Mouse (Mus musculus): Measurements from ENCODE around the gene Dtymk. TPM values are rescaled to one million over a fixed set of nuclear protein-coding genes. Genes with fewer than 3 reads are reported as not detected.

Gene Dtymk
- total RNA-seq, 1 experiment = 304 TPM

GRCm38 (mm10) chr1:93823796-93824495 is 22.2 kb upstream of the Dtymk start:
- in situ Hi-C loops (cut with MboI; ENCODE audit: low sequenced_read_pairs in 2 of 2, unreplicated experiment in 2 of 2) = no loop called here
- TF ChIP-seq HCFC1 (IDR thresholded peaks at IDR 0.05; ENCODE audit: borderline replicate concordance, insufficient read depth, low read length) (no peak), ZNF384 (IDR thresholded peaks at IDR 0.05; ENCODE audit: low read depth, low read length) (no peak), MAFK (IDR thresholded peaks at IDR 0.05; ENCODE audit: insufficient read depth, low read depth, low read length) (no peak), CHD2 (IDR thresholded peaks at IDR 0.05; ENCODE audit: low read depth, low read length) (no peak), ZC3H11A (IDR thresholded peaks at IDR 0.05; ENCODE audit: borderline replicate concordance, low read depth, low read length) (no peak)

GRCm38 (mm10) chr1:93818722-93819121 is 17.0 kb upstream of the Dtymk start:
- Histone ChIP-seq H3K9ac (ENCODE audit: insufficient read depth, low read depth, low read length, poor library complexity, severe bottlenecking) (no peak overlapping the region), H3K9me3 (ENCODE audit: control insufficient read depth, insufficient read depth, low read depth, low read length) (no peaks in the 10 kb centered on the region), H3K27ac (ENCODE audit: insufficient read depth, low read depth, low read length, poor library complexity, severe bottlenecking) (peak overlapping the region; percentile 3; the same call in 1 of the 2 replicates), H3K4me3 (ENCODE audit: insufficient read depth in 1 of 2, low read depth in 1 of 2, low read length in 2 of 2, poor library complexity in 1 of 2, severe bottlenecking in 1 of 2) (no peak overlapping the region), H3K4me1 (ENCODE audit: control insufficient read depth in 2 of 2, insufficient read depth in 2 of 2, low read length in 2 of 2, poor library complexity in 1 of 2) (no peaks in the 10 kb centered on the region), H3K36me3 (ENCODE audit: control insufficient read depth, insufficient read depth, low read length, poor library complexity, severe bottlenecking) (peaks cover 62% of the 10 kb centered on the region)
- no peak for DNase-seq (ENCODE audit: low read depth, low spot score)
- in situ Hi-C loops (cut with MboI; ENCODE audit: low sequenced_read_pairs in 2 of 2, unreplicated experiment in 2 of 2) = no loop called here
- TF ChIP-seq ZC3H11A (IDR thresholded peaks at IDR 0.05; ENCODE audit: borderline replicate concordance, low read depth, low read length) (no peak), MAFK (IDR thresholded peaks at IDR 0.05; ENCODE audit: insufficient read depth, low read depth, low read length) (no peak), CHD2 (IDR thresholded peaks at IDR 0.05; ENCODE audit: low read depth, low read length) (no peak), ZNF384 (IDR thresholded peaks at IDR 0.05; ENCODE audit: low read depth, low read length) (no peak), HCFC1 (IDR thresholded peaks at IDR 0.05; ENCODE audit: borderline replicate concordance, insufficient read depth, low read length) (no peak)

More at GRCm38 (mm10) chr1:93823796-93824495, 22.2 kb upstream of the Dtymk start:
- Histone ChIP-seq H3K9me3 (ENCODE audit: control insufficient read depth, insufficient read depth, low read depth, low read length) (no peaks in the 10 kb centered on the region), H3K4me3 (ENCODE audit: insufficient read depth in 1 of 2, low read depth in 1 of 2, low read length in 2 of 2, poor library complexity in 1 of 2, severe bottlenecking in 1 of 2) (no peak overlapping the region), H3K27ac (ENCODE audit: insufficient read depth, low read depth, low read length, poor library complexity, severe bottlenecking) (no peak overlapping the region), H3K4me1 (ENCODE audit: control insufficient read depth in 2 of 2, insufficient read depth in 2 of 2, low read length in 2 of 2, poor library complexity in 1 of 2) (peaks cover 0 to 6% of the 10 kb centered on the region in 2 experiments; a peak in 2 of 4 replicates), H3K9ac (ENCODE audit: insufficient read depth, low read depth, low read length, poor library complexity, severe bottlenecking) (no peak overlapping the region), H3K36me3 (ENCODE audit: control insufficient read depth, insufficient read depth, low read length, poor library complexity, severe bottlenecking) (peaks cover 15% of the 10 kb centered on the region)
- DNase-seq (ENCODE audit: low read depth, low spot score) = no peak

GRCm38 (mm10) chr1:93817823-93818532 is 16.2 kb upstream of the Dtymk start:
- H3K4me3 ChIP-seq (ENCODE audit: insufficient read depth in 1 of 2, low read depth in 1 of 2, low read length in 2 of 2, poor library complexity in 1 of 2, severe bottlenecking in 1 of 2) = no peak overlapping the region
- in situ Hi-C loops (cut with MboI; ENCODE audit: low sequenced_read_pairs in 2 of 2, unreplicated experiment in 2 of 2) = no loop called here
- TF ChIP-seq MAFK (IDR thresholded peaks at IDR 0.05; ENCODE audit: insufficient read depth, low read depth, low read length) (no peak), ZNF384 (IDR thresholded peaks at IDR 0.05; ENCODE audit: low read depth, low read length) (no peak), HCFC1 (IDR thresholded peaks at IDR 0.05; ENCODE audit: borderline replicate concordance, insufficient read depth, low read length) (no peak), CHD2 (IDR thresholded peaks at IDR 0.05; ENCODE audit: low read depth, low read length) (no peak), ZC3H11A (IDR thresholded peaks at IDR 0.05; ENCODE audit: borderline replicate concordance, low read depth, low read length) (no peak)
- H3K9ac ChIP-seq (ENCODE audit: insufficient read depth, low read depth, low read length, poor library complexity, severe bottlenecking) = no peak overlapping the region
- H3K9me3 ChIP-seq (ENCODE audit: control insufficient read depth, insufficient read depth, low read depth, low read length) = no peaks in the 10 kb centered on the region
- H3K4me1 ChIP-seq (ENCODE audit: control insufficient read depth in 2 of 2, insufficient read depth in 2 of 2, low read length in 2 of 2, poor library complexity in 1 of 2) = no peaks in the 10 kb centered on the region
- H3K27ac ChIP-seq (ENCODE audit: insufficient read depth, low read depth, low read length, poor library complexity, severe bottlenecking) = no peak overlapping the region
- peaks cover 68% of the 10 kb centered on the region for H3K36me3 ChIP-seq (ENCODE audit: control insufficient read depth, insufficient read depth, low read length, poor library complexity, severe bottlenecking)
- no peak for DNase-seq (ENCODE audit: low read depth, low spot score)

- Histone ChIP-seq H3K4me3 (ENCODE audit: insufficient read depth in 1 of 2, low read depth in 1 of 2, low read length in 2 of 2, poor library complexity in 1 of 2, severe bottlenecking in 1 of 2) (no peak overlapping the region), H3K4me1 (ENCODE audit: control insufficient read depth in 2 of 2, insufficient read depth in 2 of 2, low read length in 2 of 2, poor library complexity in 1 of 2) (no peaks in the 10 kb centered on the region), H3K9ac (ENCODE audit: insufficient read depth, low read depth, low read length, poor library complexity, severe bottlenecking) (no peak overlapping the region), H3K9me3 (ENCODE audit: control insufficient read depth, insufficient read depth, low read depth, low read length) (no peaks in the 10 kb centered on the region), H3K36me3 (ENCODE audit: control insufficient read depth, insufficient read depth, low read length, poor library complexity, severe bottlenecking) (peaks cover 65% of the 10 kb centered on the region), H3K27ac (ENCODE audit: insufficient read depth, low read depth, low read length, poor library complexity, severe bottlenecking) (no peak overlapping the region)
- in situ Hi-C loops (cut with MboI; ENCODE audit: low sequenced_read_pairs in 2 of 2, unreplicated experiment in 2 of 2) = no loop called here
- TF ChIP-seq MAFK (IDR thresholded peaks at IDR 0.05; ENCODE audit: insufficient read depth, low read depth, low read length) (no peak), CHD2 (IDR thresholded peaks at IDR 0.05; ENCODE audit: low read depth, low read length) (no peak), ZNF384 (IDR thresholded peaks at IDR 0.05; ENCODE audit: low read depth, low read length) (no peak), HCFC1 (IDR thresholded peaks at IDR 0.05; ENCODE audit: borderline replicate concordance, insufficient read depth, low read length) (no peak), ZC3H11A (IDR thresholded peaks at IDR 0.05; ENCODE audit: borderline replicate concordance, low read depth, low read length) (no peak)
- DNase-seq (ENCODE audit: low read depth, low spot score) = no peak
Observed at GRCm38 (mm10) chr1:93811495-93812039, 9.8 kb upstream of the Dtymk start.
